Mouse (Mus musculus) embryonic stem cell, embryonic (primary cell): ENCODE measurements at regions not wholly inside any gene's neighbourhood (a gene's known extent, or its start where the extent isn't known, plus 50 kb on each side); places are given as distances from the start of the nearest gene placed in this dataset.
"Not testable (repeated sequence)": the region's sequence is repeated elsewhere in the genome, so short reads cannot be mapped to it uniquely, and the experiment has no call there.

Source experiments
- CTCF ChIA-PET, 4 experiments: fragments of 300-600 bp in 2 of 4; fragments of 350-600 bp in 2 of 4; sonication (Branson Sonifier 250); formaldehyde crosslinking; loops; one replicate each; lab custom pipeline; 2022; ENCODE audit warnings: inconsistent platforms in 2 of 4; lab: Charles Lee
- POLR2A ChIA-PET, 4 experiments: fragments of 300-600 bp in 2 of 4; fragments of 350-600 bp in 2 of 4; sonication (Branson Sonifier 250); formaldehyde crosslinking; loops; one replicate each; lab custom pipeline; 2022; ENCODE audit warnings: antibody characterized with exemption in 4 of 4, inconsistent platforms in 1 of 4; lab: Charles Lee

DNA sequence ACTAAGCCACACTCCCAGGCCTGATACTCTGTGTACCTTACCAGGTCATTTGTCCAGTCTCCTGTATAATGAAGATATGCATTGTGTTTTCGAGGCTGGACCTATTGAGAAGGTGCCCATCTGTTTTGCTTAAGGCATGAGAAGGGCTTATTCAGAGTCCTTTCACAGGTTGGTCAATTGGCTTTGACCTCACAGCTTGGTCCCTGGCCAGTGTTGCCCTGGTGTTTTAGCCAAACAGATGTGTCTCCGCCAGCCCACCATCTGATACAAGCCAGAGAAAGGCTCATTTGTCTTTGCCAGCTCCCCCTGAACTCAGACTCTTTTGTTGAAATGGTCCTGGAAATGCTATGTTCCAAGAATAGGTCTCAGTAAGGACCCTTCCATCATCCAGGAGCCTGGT lies 308.2 kb downstream of the Fut8 start:
- POLR2A ChIA-PET, result interaction anchor here in 1 of 4 experiments (0.6 kb wide), 1 partner anchor 1028 kb away, joined by 3 read pairs; no protein-coding TSS in a partner anchor
- CTCF ChIA-PET, result no interaction called here

DNA sequence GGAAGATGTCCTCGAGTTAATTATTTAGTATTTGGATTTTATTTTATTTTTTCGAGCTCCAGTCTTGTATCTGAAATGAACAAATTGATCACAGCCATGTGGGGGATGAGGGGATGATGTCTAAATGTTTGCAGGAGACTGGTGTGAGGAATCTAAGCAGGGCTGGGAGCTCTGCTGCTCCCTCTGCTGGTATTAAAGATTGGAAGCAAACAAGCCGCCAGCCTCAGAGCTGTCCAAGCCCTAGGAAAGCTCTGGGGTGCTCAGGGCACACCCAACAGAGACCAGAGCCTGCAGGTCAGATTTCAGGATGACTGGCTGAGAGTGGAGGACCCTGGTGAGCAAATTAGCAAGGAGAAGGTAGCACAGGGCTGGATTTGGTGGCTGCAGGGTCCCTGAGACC lies 330.4 kb downstream of the Fut8 start:
- CTCF ChIA-PET, result interaction anchor here (0.6 to 2.3 kb wide), 23 partner anchors 11 to 569 kb away, joined by 3 to 18 read pairs (median 4); no protein-coding TSS in a partner anchor
- POLR2A ChIA-PET, result no interaction called here

GRCm38 (mm10) chr12:77570501-77570900 lies 332.6 kb downstream of the Fut8 start:
- CTCF ChIA-PET, result no interaction called here
- POLR2A ChIA-PET, result no interaction called here

- POLR2A ChIA-PET, result no interaction called here
- CTCF ChIA-PET, result no interaction called here
Observed at GRCm38 (mm10) chr12:77571071-77571470, 333.1 kb downstream of the Fut8 start.

GRCm38 (mm10) chr12:77575046-77575445 lies 337.1 kb downstream of the Fut8 start:
- ChIA-PET POLR2A (interaction anchor here in 2 of 4 experiments (0.6 kb wide), 2 partner anchors 40 to 1313 kb away, joined by 3 to 4 read pairs; no protein-coding TSS in a partner anchor), CTCF (no interaction called here)

DNA sequence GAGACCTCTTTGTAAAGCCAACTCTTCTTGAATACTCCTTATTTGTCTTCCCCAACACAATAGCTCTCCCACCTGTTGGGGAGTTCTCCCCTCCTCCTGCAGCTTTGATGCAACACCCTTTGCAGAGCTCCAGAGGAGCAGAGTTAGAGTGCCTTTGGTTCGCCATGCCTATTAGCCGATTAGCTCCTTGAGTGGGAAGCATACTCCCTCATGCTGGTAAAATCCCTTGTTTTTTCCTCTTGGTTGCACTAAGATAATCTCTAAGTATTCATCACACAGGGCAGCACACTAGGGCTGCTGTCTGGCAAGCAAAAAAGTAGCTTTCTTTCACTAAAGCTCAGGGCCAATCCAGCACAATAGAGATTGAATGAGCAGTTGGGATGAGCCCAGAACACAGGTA lies 350.4 kb downstream of the Fut8 start:
- CTCF ChIA-PET, result interaction anchor here in 2 of 4 experiments (0.7 to 0.8 kb wide), 2 partner anchors 20 to 347 kb away, joined by 3 to 4 read pairs; no protein-coding TSS in a partner anchor
- POLR2A ChIA-PET, result no interaction called here

GRCm38 (mm10) chr12:77589416-77589815 lies 351.5 kb downstream of the Fut8 start:
- CTCF ChIA-PET, result no interaction called here
- POLR2A ChIA-PET, result no interaction called here

DNA sequence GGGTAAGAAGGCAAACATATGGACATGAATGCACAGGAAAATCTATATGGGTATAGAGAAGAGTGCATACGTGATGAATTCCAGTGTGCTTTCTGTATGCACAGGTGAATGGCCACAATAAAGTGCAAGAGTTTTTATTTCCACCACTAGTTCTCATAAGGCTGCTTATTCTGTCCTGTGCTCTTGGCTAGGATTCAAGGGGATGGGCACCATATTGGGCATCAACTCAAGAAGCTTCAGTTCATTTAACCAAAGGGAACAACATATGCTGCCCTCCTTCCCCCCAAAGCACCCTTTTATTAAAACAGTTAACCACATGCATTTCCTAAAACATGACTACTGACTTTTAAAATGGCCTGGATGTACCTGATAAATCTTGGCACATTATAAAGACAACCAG lies 356.2 kb downstream of the Fut8 start:
- CTCF ChIA-PET, result no interaction called here
- POLR2A ChIA-PET, result no interaction called here

GRCm38 (mm10) chr12:77594657-77595056 lies 356.7 kb downstream of the Fut8 start:
- CTCF ChIA-PET, result no interaction called here
- POLR2A ChIA-PET, result no interaction called here

DNA sequence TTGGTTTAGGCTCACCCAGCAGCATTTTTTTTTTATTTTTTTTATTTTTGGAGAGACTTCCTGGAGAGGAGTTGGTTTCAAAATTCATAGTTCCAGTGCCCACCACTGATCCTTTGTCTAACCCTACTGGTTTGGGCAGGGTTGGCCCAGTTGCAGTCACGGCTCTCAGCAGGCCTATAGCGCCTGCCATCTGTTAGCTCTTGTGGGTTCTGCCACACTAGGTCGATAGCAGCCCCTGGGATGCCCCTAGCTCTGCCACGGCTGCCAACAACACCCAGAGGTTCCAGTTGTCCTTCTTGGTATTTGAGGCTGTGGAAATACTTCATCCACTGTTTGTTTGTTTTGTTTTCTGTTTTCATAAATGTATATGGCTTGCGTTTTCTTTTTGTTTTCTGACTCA lies 357.9 kb downstream of the Fut8 start:
- ChIA-PET POLR2A (interaction anchor here in 2 of 4 experiments (0.7 to 0.9 kb wide), 2 partner anchors 23 to 98 kb away, joined by 3 read pairs; no protein-coding TSS in a partner anchor), CTCF (interaction anchor here in 1 of 4 experiments (0.6 kb wide), 1 partner anchor 29 kb away, joined by 3 read pairs; no protein-coding TSS in a partner anchor)

GRCm38 (mm10) chr12:77596676-77597075 lies 358.8 kb downstream of the Fut8 start:
- CTCF ChIA-PET, result interaction anchor here in 1 of 4 experiments (0.9 kb wide), 1 partner anchor 71 kb away, joined by 4 read pairs; no protein-coding TSS in a partner anchor
- POLR2A ChIA-PET, result interaction anchor here in 1 of 4 experiments (0.6 kb wide), 1 partner anchor 39 kb away, joined by 5 read pairs; no protein-coding TSS in a partner anchor

- CTCF ChIA-PET, result no interaction called here
- POLR2A ChIA-PET, result interaction anchor here in 1 of 4 experiments (0.5 to 0.6 kb wide), 2 partner anchors 38 to 929 kb away, joined by 5 to 8 read pairs; no protein-coding TSS in a partner anchor
Observed at GRCm38 (mm10) chr12:77597627-77598333, 359.9 kb downstream of the Fut8 start.

GRCm38 (mm10) chr12:77598334-77598715 lies 360.4 kb downstream of the Fut8 start:
- ChIA-PET POLR2A (interaction anchor here in 1 of 4 experiments (0.5 kb wide), 1 partner anchor 930 kb away, joined by 8 read pairs; no protein-coding TSS in a partner anchor), CTCF (no interaction called here)

- ChIA-PET POLR2A (interaction anchor here in 1 of 4 experiments (0.9 kb wide), 1 partner anchor 18 kb away, joined by 3 read pairs; no protein-coding TSS in a partner anchor), CTCF (no interaction called here)
Observed at GRCm38 (mm10) chr12:77599391-77599790, 361.5 kb downstream of the Fut8 start.

DNA sequence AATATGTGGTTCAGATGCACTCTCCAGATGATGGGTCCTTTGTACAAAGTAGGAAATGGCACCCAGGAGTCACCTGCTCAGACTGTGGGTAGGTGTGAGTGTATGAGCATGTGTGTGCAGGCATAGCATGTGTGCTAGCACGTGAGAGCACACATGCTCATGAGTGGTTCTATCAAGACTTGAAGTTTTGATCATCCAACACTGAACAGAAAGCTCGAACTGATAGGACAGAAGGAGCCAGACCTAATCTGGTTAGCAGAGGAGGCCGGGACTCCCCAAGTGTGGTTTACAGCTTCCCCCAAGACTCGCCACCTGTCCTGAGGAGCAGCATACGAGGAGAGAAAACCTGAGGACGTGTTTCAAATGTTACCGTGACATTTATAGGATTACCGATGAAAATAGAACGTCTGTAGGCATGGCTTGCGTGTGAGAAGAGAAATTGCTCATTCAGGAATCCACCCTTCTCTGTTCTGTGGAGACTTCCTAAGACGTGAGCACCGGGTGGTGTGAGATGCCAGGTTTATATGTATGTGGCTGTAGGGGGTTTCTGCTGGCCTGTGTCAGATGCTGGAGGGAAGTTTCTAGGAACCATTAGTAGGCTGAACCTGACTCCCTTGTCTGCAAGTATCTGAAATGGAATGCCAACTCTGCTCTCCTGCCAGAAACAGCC lies 366.0 kb downstream of the Fut8 start:
- ChIA-PET CTCF (no interaction called here), POLR2A (no interaction called here)

DNA sequence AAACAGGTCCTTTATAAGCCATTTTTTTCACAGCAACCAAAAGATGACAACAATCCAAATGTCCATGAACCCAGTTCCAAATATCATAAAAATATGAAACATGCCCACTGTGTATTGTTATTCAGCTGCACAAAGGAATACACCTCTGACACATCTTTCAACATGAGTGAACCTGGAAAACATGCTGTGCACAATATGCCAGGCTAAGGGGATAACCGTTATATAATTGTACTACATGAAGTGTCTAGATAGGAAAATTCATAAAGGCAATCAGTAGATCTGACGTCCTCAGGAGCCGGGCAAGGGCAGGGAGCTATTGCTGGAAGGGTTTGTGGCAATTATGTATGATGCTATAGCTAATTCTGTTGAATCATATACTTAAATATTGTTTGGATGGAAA lies 379.6 kb downstream of the Fut8 start:
- ChIA-PET POLR2A (interaction anchor here in 1 of 4 experiments (0.9 kb wide), 1 partner anchor 18 kb away, joined by 3 read pairs; no protein-coding TSS in a partner anchor), CTCF (no interaction called here)

DNA sequence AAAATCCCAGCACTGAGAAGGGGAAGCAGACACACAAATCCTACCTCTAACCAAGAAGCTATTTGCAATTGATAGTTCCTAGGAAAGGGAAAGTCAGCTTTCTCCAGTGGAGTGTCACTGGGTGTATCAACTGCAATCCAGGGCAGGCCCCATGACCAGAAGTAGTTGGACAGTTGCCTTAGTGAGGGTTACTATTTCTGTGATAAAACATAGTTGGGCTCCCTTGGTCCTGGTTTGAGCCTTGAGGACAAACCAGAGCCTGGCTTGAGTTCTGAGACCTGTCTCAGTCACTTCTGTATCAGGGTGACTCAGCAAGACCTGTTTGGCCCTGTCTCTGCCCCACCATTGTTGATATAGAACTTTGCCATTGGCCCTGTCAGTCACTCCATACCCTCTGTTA lies 384.3 kb downstream of the Fut8 start:
- ChIA-PET POLR2A (no interaction called here), CTCF (no interaction called here)

- POLR2A ChIA-PET, CTCF ChIA-PET: not testable (repeated sequence)
Observed at GRCm38 (mm10) chr12:77624323-77624722, 386.4 kb downstream of the Fut8 start.

GRCm38 (mm10) chr12:77628358-77628850 lies 390.5 kb downstream of the Fut8 start:
- ChIA-PET POLR2A (no interaction called here), CTCF (no interaction called here)
